Mouse (Mus musculus): ENCODE measurements around the gene Ltb4r2. TPM values are rescaled to one million over a fixed set of nuclear protein-coding genes. Genes with fewer than 3 reads are reported as not detected.
A peak's percentile ranks its signal among the peaks of the same experiment; 100 is the strongest.

The Ltb4r2 gene
- polyA plus RNA-seq, 1 experiment from 2014 or later, result 0.21 TPM

- Histone ChIP-seq H3K36me3 (no peaks in the 10 kb centered on the region), H3K27ac (no peak overlapping the region), H3K27me3 (ENCODE audit: insufficient read depth, poor library complexity, severe bottlenecking) (peaks cover 80% of the 10 kb centered on the region), H3K9me3 (no peaks in the 10 kb centered on the region), H3K4me3 (no peak overlapping the region), H3K4me1 (replicated peaks) (peaks cover 13% of the 10 kb centered on the region)
- WGBS, result 74% methylated on average over 16 of the region's 16 CpGs
- DNase-seq (ENCODE audit: low spot score), result no peak
Measured at GRCm38 (mm10) chr14:55769087-55769703, 8.0 kb downstream of the Ltb4r2 start.

- WGBS, result 64% methylated on average over 7 of the region's 7 CpGs
- no peak for DNase-seq (ENCODE audit: low spot score)
Measured at GRCm38 (mm10) chr14:55776711-55777110, 15.5 kb downstream of the Ltb4r2 start.

GRCm38 (mm10) chr14:55777176-55777575, 15.9 kb downstream of the Ltb4r2 start:
- Histone ChIP-seq H3K4me1 (replicated peaks) (peaks cover 24% of the 10 kb centered on the region), H3K4me3 (no peak overlapping the region), H3K36me3 (no peaks in the 10 kb centered on the region), H3K27me3 (ENCODE audit: insufficient read depth, poor library complexity, severe bottlenecking) (peaks cover 40% of the 10 kb centered on the region), H3K9me3 (no peaks in the 10 kb centered on the region), H3K27ac (no peak overlapping the region)
- 42% methylated on average over 3 of the region's 3 CpGs for WGBS
- no peak for DNase-seq (ENCODE audit: low spot score)

More at GRCm38 (mm10) chr14:55776711-55777110, 15.5 kb downstream of the Ltb4r2 start:
- H3K27me3 ChIP-seq (ENCODE audit: insufficient read depth, poor library complexity, severe bottlenecking), result peaks cover 38% of the 10 kb centered on the region
- no peak overlapping the region for H3K4me3 ChIP-seq
- no peaks in the 10 kb centered on the region for H3K9me3 ChIP-seq
- H3K27ac ChIP-seq, result no peak overlapping the region
- H3K36me3 ChIP-seq, result no peaks in the 10 kb centered on the region
- H3K4me1 ChIP-seq (replicated peaks), result peaks cover 21% of the 10 kb centered on the region

GRCm38 (mm10) chr14:55777806-55778205, 16.6 kb downstream of the Ltb4r2 start:
- Histone ChIP-seq H3K4me3 (no peak overlapping the region), H3K36me3 (no peaks in the 10 kb centered on the region), H3K27me3 (ENCODE audit: insufficient read depth, poor library complexity, severe bottlenecking) (peaks cover 44% of the 10 kb centered on the region), H3K9me3 (no peaks in the 10 kb centered on the region), H3K27ac (no peak overlapping the region), H3K4me1 (replicated peaks) (peaks cover 30% of the 10 kb centered on the region)
- no peak for DNase-seq (ENCODE audit: low spot score)
- 89% methylated on average over 11 of the region's 11 CpGs for WGBS

GRCm38 (mm10) chr14:55778686-55779085, 17.5 kb downstream of the Ltb4r2 start:
- peaks cover 47% of the 10 kb centered on the region for H3K27me3 ChIP-seq (ENCODE audit: insufficient read depth, poor library complexity, severe bottlenecking)
- no peaks in the 10 kb centered on the region for H3K9me3 ChIP-seq
- no peak overlapping the region for H3K27ac ChIP-seq
- DNase-seq (ENCODE audit: low spot score), result no peak
- peaks cover 38% of the 10 kb centered on the region for H3K4me1 ChIP-seq (replicated peaks)
- H3K4me3 ChIP-seq, result no peak overlapping the region
- 90% methylated on average over 15 of the region's 15 CpGs for WGBS
- no peaks in the 10 kb centered on the region for H3K36me3 ChIP-seq

- Histone ChIP-seq H3K27me3 (ENCODE audit: insufficient read depth, poor library complexity, severe bottlenecking) (peaks cover 54% of the 10 kb centered on the region), H3K9me3 (no peaks in the 10 kb centered on the region)
- DNase-seq (ENCODE audit: low spot score), result no peak
Measured at GRCm38 (mm10) chr14:55779656-55780055, 18.4 kb downstream of the Ltb4r2 start.

GRCm38 (mm10) chr14:55780736-55781135, 19.5 kb downstream of the Ltb4r2 start:
- no peak overlapping the region for H3K4me3 ChIP-seq
- no peaks in the 10 kb centered on the region for H3K36me3 ChIP-seq
- 79% methylated on average over 11 of the region's 11 CpGs for WGBS
- no peak for DNase-seq (ENCODE audit: low spot score)
- peaks cover 64% of the 10 kb centered on the region for H3K27me3 ChIP-seq (ENCODE audit: insufficient read depth, poor library complexity, severe bottlenecking)
- no peak overlapping the region for H3K27ac ChIP-seq
- H3K9me3 ChIP-seq, result no peaks in the 10 kb centered on the region
- H3K4me1 ChIP-seq (replicated peaks), result peaks cover 43% of the 10 kb centered on the region

More at GRCm38 (mm10) chr14:55779656-55780055, 18.4 kb downstream of the Ltb4r2 start:
- Histone ChIP-seq H3K4me3 (no peak overlapping the region), H3K27ac (no peak overlapping the region), H3K4me1 (replicated peaks) (peaks cover 43% of the 10 kb centered on the region), H3K36me3 (no peaks in the 10 kb centered on the region)
- 66% methylated on average over 16 of the region's 16 CpGs for WGBS

- WGBS, result 14% methylated on average over 14 of the region's 14 CpGs
- peaks cover 70% of the 10 kb centered on the region for H3K27me3 ChIP-seq (ENCODE audit: insufficient read depth, poor library complexity, severe bottlenecking)
- no peaks in the 10 kb centered on the region for H3K9me3 ChIP-seq
- peak; percentile 77 for DNase-seq (ENCODE audit: low spot score)
- H3K36me3 ChIP-seq, result no peaks in the 10 kb centered on the region
- no peak overlapping the region for H3K27ac ChIP-seq
- peaks cover 43% of the 10 kb centered on the region for H3K4me1 ChIP-seq (replicated peaks)
- H3K4me3 ChIP-seq, result peak overlapping the region; percentile 10
Measured at GRCm38 (mm10) chr14:55781310-55781709, 20.1 kb downstream of the Ltb4r2 start.

- 52% methylated on average over 9 of the region's 9 CpGs for WGBS
- no peak for DNase-seq (ENCODE audit: low spot score)
- no peaks in the 10 kb centered on the region for H3K9me3 ChIP-seq
- peaks cover 35% of the 10 kb centered on the region for H3K4me1 ChIP-seq (replicated peaks)
- peak overlapping the region; percentile 41; the same call in 1 of the 2 replicates for H3K27ac ChIP-seq
- no peaks in the 10 kb centered on the region for H3K36me3 ChIP-seq
- H3K4me3 ChIP-seq, result peak overlapping the region; percentile 46
- H3K27me3 ChIP-seq (ENCODE audit: insufficient read depth, poor library complexity, severe bottlenecking), result peaks cover 82% of the 10 kb centered on the region
Measured at GRCm38 (mm10) chr14:55782361-55782960, 21.2 kb downstream of the Ltb4r2 start.

GRCm38 (mm10) chr14:55783171-55783957, 22.1 kb downstream of the Ltb4r2 start:
- peak; percentile 46 for DNase-seq (ENCODE audit: low spot score)
- Histone ChIP-seq H3K27ac (peak overlapping the region; percentile 42), H3K36me3 (no peaks in the 10 kb centered on the region)

GRCm38 (mm10) chr14:55783958-55784235, 22.7 kb downstream of the Ltb4r2 start, which contains the start of gene Adcy4:
Gene Adcy4 (minus strand): TSS chr14:55784095.
- no peaks in the 10 kb centered on the region for H3K9me3 ChIP-seq
- H3K36me3 ChIP-seq, result no peaks in the 10 kb centered on the region
- peak within 1 kb of the TSS; percentile 46 for H3K4me3 ChIP-seq
- peak within 1 kb of the TSS; percentile 42 for H3K27ac ChIP-seq
- DNase-seq (ENCODE audit: low spot score), result no peak
- peaks cover 92% of the 10 kb centered on the region for H3K27me3 ChIP-seq (ENCODE audit: insufficient read depth, poor library complexity, severe bottlenecking)
- 4% methylated on average over 13 of the region's 13 CpGs for WGBS
- peaks cover 44% of the 10 kb centered on the region for H3K4me1 ChIP-seq (replicated peaks)

More at GRCm38 (mm10) chr14:55783171-55783957, 22.1 kb downstream of the Ltb4r2 start:
- 2% methylated on average over 31 of the region's 31 CpGs for WGBS
- Histone ChIP-seq H3K9me3 (no peaks in the 10 kb centered on the region), H3K27me3 (ENCODE audit: insufficient read depth, poor library complexity, severe bottlenecking) (peaks cover 91% of the 10 kb centered on the region), H3K4me3 (peak overlapping the region; percentile 46), H3K4me1 (replicated peaks) (peaks cover 39% of the 10 kb centered on the region)

- Histone ChIP-seq H3K4me3 (no peak overlapping the region), H3K27ac (no peak overlapping the region), H3K9me3 (no peaks in the 10 kb centered on the region), H3K27me3 (ENCODE audit: insufficient read depth, poor library complexity, severe bottlenecking) (peaks cover 98% of the 10 kb centered on the region), H3K36me3 (no peaks in the 10 kb centered on the region), H3K4me1 (replicated peaks) (peaks cover 44% of the 10 kb centered on the region)
- 24% methylated on average over 6 of the region's 6 CpGs for WGBS
- no peak for DNase-seq (ENCODE audit: low spot score)
Measured at GRCm38 (mm10) chr14:55785195-55785594, 24.0 kb downstream of the Ltb4r2 start.

- Histone ChIP-seq H3K4me1 (replicated peaks) (peaks cover 26% of the 10 kb centered on the region), H3K4me3 (peak overlapping the region; percentile 45; the same call in 1 of the 2 replicates), H3K9me3 (no peaks in the 10 kb centered on the region), H3K27me3 (ENCODE audit: insufficient read depth, poor library complexity, severe bottlenecking) (peaks cover 81% of the 10 kb centered on the region), H3K36me3 (no peaks in the 10 kb centered on the region), H3K27ac (no peak overlapping the region)
- 38% methylated on average over 11 of the region's 11 CpGs for WGBS
- no peak for DNase-seq (ENCODE audit: low spot score)
Measured at GRCm38 (mm10) chr14:55787731-55788130, 26.5 kb downstream of the Ltb4r2 start.
